20 mouse cellular contexts compared by ENCODE assay signal in genomic region chr10:99614392-99615249, GRCm38 (mm10).
DNase-seq lines count a peak whose midpoint lies in the region; ATAC-seq lines count a peak whose summit lies in the region.
"Had no signal": no experiment of that assay in that cellular context is flagged by ENCODE, and none has a peak within 500 bp of the region (broad histone marks: within the 10 kb centered on the region; RNA-seq: fewer than 3 reads in every experiment).

No protein-coding gene starts in this region.

- no peak overlapping the region for H3K9ac ChIP-seq in intestine, embryonic 14.5 days (ENCODE audit: low read length)
- no peak overlapping the region for H3K9ac ChIP-seq in intestine, embryonic 16.5 days (ENCODE audit: low read depth, low read length)
- no peak overlapping the region for H3K9ac ChIP-seq in liver, embryonic 11.5 days (ENCODE audit: low read depth, low read length)
- H3K9ac ChIP-seq: embryonic facial prominence, embryonic 13.5 days; embryonic facial prominence, embryonic 15.5 days; forebrain, embryonic 12.5 days had no signal

- no peak overlapping the region for H3K4me3 ChIP-seq in intestine, embryonic 14.5 days (ENCODE audit: low read depth, low read length)
- no peak overlapping the region for H3K4me3 ChIP-seq in intestine, embryonic 16.5 days (ENCODE audit: low read length)
- H3K4me3 ChIP-seq in limb, embryonic 10.5 days = no peak overlapping the region
- H3K4me3 ChIP-seq in liver, embryonic 11.5 days (ENCODE audit: low read depth, low read length) = no peak overlapping the region
- H3K4me3 ChIP-seq: embryonic facial prominence, embryonic 13.5 days; embryonic facial prominence, embryonic 15.5 days; erythroblast, embryonic 14.5 days; forebrain, embryonic 10.5 days; forebrain, embryonic 12.5 days had no signal

- no peak for DNase-seq in intestine, embryonic 14.5 days (ENCODE audit: low spot score)
- no peak for DNase-seq in limb, embryonic 10.5 days (ENCODE audit: low spot score)
- no peak for DNase-seq in layer of hippocampus, adult 9-11 months
- DNase-seq in liver, embryonic 11.5 days (ENCODE audit: low spot score) = no peak
- no peak for DNase-seq in kidney, postnatal 10 days
- DNase-seq: adrenal gland, adult 2 months; adrenal gland, postnatal 14 days; adrenal gland, postnatal 36 days; cerebellum, adult 11-12 months; cerebellum, adult 2 months; cerebellum, adult 9-10 months; cerebellum, postnatal 10 days; cerebellum, postnatal 25 days had no signal

- WGBS in intestine, embryonic 14.5 days = 28% methylated on average over 7 of the region's 7 CpGs
- 21% methylated on average over 7 of the region's 7 CpGs for WGBS in intestine, embryonic 16.5 days
- 18% methylated on average over 7 of the region's 7 CpGs for WGBS in limb, embryonic 10.5 days
- WGBS in liver, embryonic 11.5 days = 43% methylated on average over 7 of the region's 7 CpGs

- ATAC-seq in intestine, embryonic 14.5 days (replicated peaks; ENCODE audit: low FRiP score, low TSS enrichment, low read depth) = peak; percentile 86
- ATAC-seq in intestine, embryonic 16.5 days = peak; percentile 95
- ATAC-seq in liver, embryonic 11.5 days (replicated peaks; ENCODE audit: low FRiP score) = no peak
- ATAC-seq: forebrain, embryonic 14.5 days had no signal

- H3K9me3 ChIP-seq in intestine, embryonic 14.5 days (ENCODE audit: control insufficient read depth, low read length) = peaks cover 6% of the 10 kb centered on the region; the same call in 1 of the 2 replicates
- H3K9me3 ChIP-seq in intestine, embryonic 16.5 days (ENCODE audit: control insufficient read depth, low read length) = peaks cover 2% of the 10 kb centered on the region; the same call in 1 of the 2 replicates
- H3K9me3 ChIP-seq in limb, embryonic 10.5 days (replicated peaks) = no peaks in the 10 kb centered on the region
- no peaks in the 10 kb centered on the region for H3K9me3 ChIP-seq in liver, embryonic 11.5 days (ENCODE audit: control insufficient read depth, low read length)
- H3K9me3 ChIP-seq: forebrain, embryonic 10.5 days; forebrain, embryonic 12.5 days had no signal

- no peak overlapping the region for H3K4me2 ChIP-seq in intestine, embryonic 14.5 days (ENCODE audit: low read length)
- no peak overlapping the region for H3K4me2 ChIP-seq in intestine, embryonic 16.5 days (ENCODE audit: low read depth, low read length)
- H3K4me2 ChIP-seq in liver, embryonic 11.5 days = no peak overlapping the region
- H3K4me2 ChIP-seq: embryonic facial prominence, embryonic 13.5 days; embryonic facial prominence, embryonic 15.5 days; forebrain, embryonic 12.5 days had no signal

- H3K27me3 ChIP-seq in intestine, embryonic 14.5 days (replicated peaks; ENCODE audit: control insufficient read depth, insufficient read depth, low read length) = no peaks in the 10 kb centered on the region
- H3K27me3 ChIP-seq in intestine, embryonic 16.5 days (replicated peaks; ENCODE audit: control insufficient read depth, insufficient read depth, low read length) = no peaks in the 10 kb centered on the region
- H3K27me3 ChIP-seq in limb, embryonic 10.5 days (ENCODE audit: low read depth, poor library complexity, severe bottlenecking) = no peaks in the 10 kb centered on the region
- no peaks in the 10 kb centered on the region for H3K27me3 ChIP-seq in liver, embryonic 11.5 days (replicated peaks; ENCODE audit: control insufficient read depth, insufficient read depth, low read length)
- H3K27me3 ChIP-seq: embryonic facial prominence, embryonic 13.5 days; embryonic facial prominence, embryonic 15.5 days; forebrain, embryonic 12.5 days had no signal

- no peaks in the 10 kb centered on the region for H3K36me3 ChIP-seq in intestine, embryonic 14.5 days (ENCODE audit: control insufficient read depth, insufficient read depth, low read length)
- H3K36me3 ChIP-seq in intestine, embryonic 16.5 days (ENCODE audit: control insufficient read depth, insufficient read depth, low read length) = no peaks in the 10 kb centered on the region
- H3K36me3 ChIP-seq in limb, embryonic 10.5 days = no peaks in the 10 kb centered on the region
- no peaks in the 10 kb centered on the region for H3K36me3 ChIP-seq in liver, embryonic 11.5 days (ENCODE audit: control insufficient read depth, insufficient read depth, low read length)
- H3K36me3 ChIP-seq: embryonic facial prominence, embryonic 13.5 days; embryonic facial prominence, embryonic 15.5 days; forebrain, embryonic 10.5 days; forebrain, embryonic 12.5 days had no signal

- no peaks in the 10 kb centered on the region for H3K4me1 ChIP-seq in intestine, embryonic 14.5 days (replicated peaks; ENCODE audit: control insufficient read depth, insufficient read depth, low read length)
- peaks cover 4% of the 10 kb centered on the region for H3K4me1 ChIP-seq in intestine, embryonic 16.5 days (ENCODE audit: control insufficient read depth, insufficient read depth, low read length)
- peaks cover 16% of the 10 kb centered on the region for H3K4me1 ChIP-seq in limb, embryonic 10.5 days
- no peaks in the 10 kb centered on the region for H3K4me1 ChIP-seq in liver, embryonic 11.5 days (replicated peaks; ENCODE audit: control insufficient read depth, insufficient read depth, low read length)
- H3K4me1 ChIP-seq: embryonic facial prominence, embryonic 13.5 days; embryonic facial prominence, embryonic 15.5 days; forebrain, embryonic 10.5 days; forebrain, embryonic 12.5 days had no signal

- H3K27ac ChIP-seq in intestine, embryonic 14.5 days (ENCODE audit: low read depth) = peak overlapping the region; percentile 64
- peak overlapping the region; percentile 65 for H3K27ac ChIP-seq in intestine, embryonic 16.5 days (ENCODE audit: low read length)
- H3K27ac ChIP-seq in limb, embryonic 10.5 days = peak overlapping the region; percentile 59
- H3K27ac ChIP-seq in liver, embryonic 11.5 days (ENCODE audit: low read depth, low read length) = no peak overlapping the region
- H3K27ac ChIP-seq: embryonic facial prominence, embryonic 13.5 days; embryonic facial prominence, embryonic 15.5 days; forebrain, embryonic 12.5 days had no signal
